Mouse (Mus musculus) liver (tissue): Measurements from ENCODE around the gene Gm26620.

Source experiments
- DNase-seq: peaks from one replicate; pipeline ENCODE4 v3.0.0-alpha.2; 2020; ENCODE audit warnings: mixed read lengths

Gm26620 gene

DNA sequence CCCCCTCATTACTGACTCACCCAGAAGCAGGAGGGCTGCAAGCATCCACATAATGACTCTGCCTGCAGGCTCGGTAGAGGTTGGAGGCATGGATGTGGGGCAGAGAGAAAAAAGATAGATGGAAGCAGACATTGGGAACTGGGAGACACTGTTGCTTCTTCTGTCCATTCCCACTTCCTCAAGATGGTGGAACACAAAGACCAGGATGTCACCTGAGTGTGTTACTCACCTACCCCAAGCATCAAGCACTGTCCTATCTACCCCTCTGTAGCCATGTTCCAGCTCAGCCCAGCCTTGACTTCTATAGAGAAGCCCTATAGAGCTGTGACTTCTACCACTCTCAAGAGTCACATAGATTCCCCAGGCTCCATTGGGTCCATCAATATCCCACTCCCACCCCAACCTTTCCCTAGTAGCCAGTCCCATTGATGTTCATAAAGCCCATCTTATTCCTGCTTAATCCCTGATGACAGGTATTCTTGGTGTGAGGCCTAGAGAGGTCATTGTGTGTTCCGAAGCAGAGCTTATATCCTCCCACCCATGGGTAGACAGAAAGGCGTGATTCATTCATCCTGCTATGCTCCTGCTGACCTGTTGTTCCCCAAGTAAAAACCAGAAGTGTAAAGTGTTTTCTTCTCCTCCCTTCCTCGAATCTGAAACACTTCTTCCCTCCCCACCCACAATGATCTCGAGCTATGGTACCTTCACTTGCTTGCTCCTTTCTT, 28.2 kb downstream of the Gm26620 start, which contains the start of gene Fcrlb:
Fcrlb (minus strand) TSS at position 51 of the 725 bp plus-strand sequence.
- DNase-seq, result no peak

DNA sequence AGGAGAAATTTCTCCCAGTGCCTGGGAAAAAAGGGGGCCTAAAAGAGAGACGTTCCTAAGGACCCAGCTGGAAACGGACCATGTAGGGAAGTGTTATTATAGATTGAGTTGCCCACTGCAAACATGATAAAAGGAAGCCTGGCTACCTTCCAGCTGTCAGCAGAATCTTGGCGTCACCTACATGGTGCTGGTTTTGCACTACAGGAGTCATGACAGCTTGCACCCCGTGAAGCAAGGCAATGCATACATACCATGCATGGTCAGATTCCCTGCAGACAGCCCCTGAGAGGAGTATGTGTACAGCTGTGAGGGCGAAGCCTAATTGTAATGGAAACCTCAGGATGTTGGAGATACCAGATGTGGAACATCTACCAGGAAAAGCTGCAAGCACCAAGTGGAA, 30.8 kb downstream of the Gm26620 start:
- DNase-seq, result no peak

DNA sequence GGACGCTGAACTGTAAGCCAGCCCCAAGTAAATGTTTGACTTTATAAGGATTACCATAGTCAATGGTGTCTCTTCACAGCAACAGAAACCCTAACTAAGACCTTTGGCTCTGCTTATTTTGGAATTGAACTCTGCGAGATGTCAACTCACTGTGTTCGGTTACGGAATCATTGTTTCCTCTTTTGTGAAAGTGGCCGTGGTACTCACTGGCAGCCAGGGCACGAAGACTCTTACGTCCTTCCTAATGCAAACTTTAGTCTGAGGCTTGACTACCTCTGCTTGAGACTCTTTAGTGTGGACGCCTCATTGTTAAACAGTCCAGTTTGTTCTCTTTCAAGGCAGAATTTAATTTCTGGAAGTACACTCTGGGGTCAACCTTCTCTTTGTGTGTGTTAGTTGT, 34.4 kb downstream of the Gm26620 start:
- DNase-seq, result no peak

DNA sequence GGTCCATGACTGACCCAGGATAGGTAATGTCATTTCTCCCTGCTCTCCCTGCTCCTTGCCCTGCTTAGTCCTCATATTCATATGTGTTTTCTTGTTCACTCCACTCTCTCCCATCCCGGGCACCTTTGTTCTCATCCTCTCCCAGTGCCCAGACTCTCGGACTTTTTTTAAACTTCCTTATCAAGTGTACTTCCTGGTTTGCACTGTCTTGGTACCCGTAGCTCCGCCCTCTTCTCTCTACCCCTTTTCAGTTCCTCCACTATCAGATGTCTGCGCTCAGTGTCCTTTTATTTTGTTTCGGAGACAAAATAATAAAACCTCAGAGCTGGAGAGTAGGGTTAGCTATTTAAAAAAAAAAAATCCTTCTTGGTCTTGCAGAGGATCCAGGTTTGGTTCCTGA, 39.6 kb downstream of the Gm26620 start:
- DNase-seq, result peak; percentile 45

DNA sequence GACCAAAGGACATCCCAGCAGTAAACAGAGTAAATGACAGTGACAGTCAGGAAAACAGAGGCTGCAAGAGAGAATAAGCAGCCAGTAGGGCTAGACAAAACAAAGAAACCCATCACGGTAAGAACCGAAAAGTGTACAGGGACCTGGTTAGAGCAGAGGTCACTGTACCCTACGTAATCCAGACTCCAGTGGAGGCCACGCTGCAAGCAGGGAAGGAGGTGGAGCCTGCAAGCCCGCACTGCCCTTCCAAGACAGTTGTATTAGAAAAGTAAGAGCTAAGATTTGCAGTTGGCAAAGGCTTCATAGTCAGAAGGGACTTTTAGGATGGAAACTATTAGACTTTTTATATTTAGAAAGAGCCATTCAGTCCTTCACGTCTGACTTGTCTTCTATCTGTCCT, 42.1 kb downstream of the Gm26620 start:
- no peak for DNase-seq

DNA sequence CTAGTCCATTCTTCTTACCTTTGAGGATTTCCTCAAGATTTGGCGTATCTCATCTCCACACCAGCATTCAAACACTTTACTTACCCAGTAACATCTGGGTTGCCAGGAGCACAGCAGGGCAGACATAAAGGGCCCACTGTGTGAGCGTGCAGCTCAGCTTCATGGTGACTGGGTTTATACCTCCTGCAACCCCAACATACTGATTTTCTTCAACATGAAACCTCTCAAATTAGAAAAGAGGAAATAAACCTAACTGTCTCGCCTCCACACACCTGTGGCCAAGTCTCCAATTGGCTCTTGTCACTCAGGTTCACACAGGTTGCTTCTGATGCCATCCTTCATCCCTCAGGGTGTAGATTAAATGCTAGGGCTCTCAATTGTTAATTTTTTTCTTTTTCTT, 42.5 kb downstream of the Gm26620 start, which contains the start of gene Fcrla:
Fcrla (minus strand) TSS at position 206 of the 400 bp plus-strand sequence.
- DNase-seq, result no peak

DNA sequence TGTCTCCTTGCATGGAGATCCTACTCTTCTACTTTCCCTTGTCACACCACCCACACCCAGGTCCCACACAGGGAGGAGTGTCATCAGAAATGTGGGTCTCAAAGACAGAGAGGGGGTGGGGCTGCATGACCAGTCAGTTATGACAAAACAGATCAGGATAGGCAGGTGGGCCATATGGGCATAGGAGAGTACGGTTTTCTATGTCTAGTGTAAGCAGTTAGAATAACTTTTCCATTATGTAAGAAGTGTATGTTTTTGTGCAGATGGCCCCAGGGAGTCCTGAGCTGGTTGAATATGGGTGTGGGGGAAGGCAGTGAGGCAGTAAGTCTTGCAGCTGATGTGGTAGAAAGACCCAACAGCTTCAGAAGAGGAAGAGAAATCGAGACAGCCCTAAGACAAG, 43.6 kb downstream of the Gm26620 start:
- DNase-seq, result no peak

DNA sequence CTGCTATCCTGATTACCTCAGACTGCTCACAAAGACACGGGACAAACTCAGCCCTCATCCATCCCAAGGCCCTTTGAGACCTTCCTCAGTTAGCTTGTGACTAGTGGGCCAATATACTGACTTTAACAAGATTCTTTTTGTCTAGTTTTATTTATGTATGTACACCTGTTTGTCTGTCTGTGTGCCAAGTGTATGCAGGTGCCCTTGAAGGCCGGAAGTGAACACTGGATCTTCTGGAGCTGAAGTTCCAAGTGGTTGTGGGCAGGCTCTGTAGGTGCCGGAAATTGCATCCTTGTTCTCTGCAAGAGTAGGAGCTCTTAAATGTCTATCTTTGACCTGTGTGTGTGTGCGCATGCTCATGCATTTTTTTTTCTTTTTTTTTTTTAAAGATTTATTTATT, 44.4 kb downstream of the Gm26620 start:
- no peak for DNase-seq

DNA sequence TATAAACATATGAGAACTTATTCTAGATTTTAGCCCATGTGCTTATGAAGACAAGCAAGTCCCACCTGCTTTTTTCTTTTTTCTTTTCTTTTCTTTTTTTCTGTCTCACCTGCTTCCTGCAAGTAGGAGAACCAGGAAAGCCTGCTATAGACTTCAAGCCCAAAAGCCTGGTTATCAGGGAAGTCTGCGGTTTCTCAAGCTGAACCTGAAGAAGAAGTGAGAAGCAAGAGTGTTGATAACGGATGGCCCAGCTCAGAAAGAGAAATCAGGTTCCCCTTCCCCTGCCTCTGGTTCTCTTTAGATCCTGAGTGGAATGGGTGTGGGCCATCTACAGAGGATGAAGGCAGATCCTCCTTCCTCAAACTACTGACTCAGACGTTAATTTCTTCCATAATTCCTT, 47.2 kb downstream of the Gm26620 start:
- DNase-seq, result no peak

DNA sequence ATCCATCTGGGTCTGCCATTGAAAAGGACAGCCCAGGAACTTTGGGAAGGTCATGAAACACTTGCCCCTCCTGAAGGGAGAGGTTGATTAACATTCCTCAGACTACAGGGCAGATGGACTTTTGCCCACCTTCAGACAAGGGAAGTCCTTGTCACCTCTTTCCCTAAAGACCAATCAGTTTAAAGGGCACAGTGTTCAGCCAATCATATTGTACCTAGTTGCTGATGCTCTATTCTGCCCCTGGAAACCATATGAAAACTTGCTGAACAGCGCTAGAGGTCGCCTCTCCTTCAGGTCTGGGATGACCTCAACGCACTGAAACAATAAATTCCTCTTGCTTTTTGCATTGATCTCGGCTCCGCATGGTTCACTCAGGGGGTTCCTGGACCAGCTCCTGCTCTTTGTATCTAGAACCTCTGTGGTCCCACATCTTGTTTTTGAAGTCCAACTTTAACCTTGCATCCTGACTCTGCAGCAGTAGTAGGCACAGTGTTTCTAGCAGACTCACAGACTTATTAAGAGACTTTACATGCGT, 48.6 kb downstream of the Gm26620 start:
- no peak for DNase-seq

DNA sequence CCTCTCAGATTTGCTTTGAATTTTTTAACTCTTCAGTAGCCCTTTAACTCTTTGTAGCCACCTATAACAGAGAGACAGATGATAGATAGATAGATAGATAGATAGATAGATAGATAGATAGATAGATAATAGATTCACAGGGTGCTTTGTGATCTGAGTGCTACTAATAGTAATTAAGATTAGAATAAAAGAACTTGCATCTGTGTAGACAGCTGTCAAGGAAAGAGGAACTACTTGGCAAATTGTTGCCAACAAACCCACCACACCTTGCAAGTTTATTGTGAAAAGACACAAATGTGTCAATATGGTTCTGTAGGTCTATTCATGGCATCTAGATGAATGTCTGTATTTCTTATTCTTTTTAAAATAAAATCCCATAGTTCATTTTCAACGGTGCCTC, 49.1 kb downstream of the Gm26620 start:
- no peak for DNase-seq

DNA sequence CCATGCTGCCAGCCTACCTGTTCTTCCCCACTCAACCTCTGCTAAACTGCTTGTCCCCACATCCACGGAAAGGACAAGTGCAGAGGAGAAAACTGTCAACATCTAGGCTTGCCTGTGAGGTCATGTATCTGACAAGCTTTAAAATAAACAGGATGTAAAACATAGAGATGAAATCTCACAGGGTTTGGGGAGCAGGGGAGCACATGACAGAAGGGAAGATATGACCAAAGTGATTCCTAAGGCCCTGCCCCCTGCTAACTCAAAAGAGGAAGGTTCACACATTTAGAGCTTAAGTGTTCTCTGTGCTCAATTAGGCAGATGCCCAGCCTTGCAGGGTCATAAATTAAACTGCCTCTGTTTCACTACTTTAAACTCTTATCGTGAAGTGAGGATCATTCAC, 49.5 kb downstream of the Gm26620 start:
- no peak for DNase-seq
